Mouse (Mus musculus) bone marrow, adult 2 months (tissue): ENCODE measurements around the gene Arhgef19.

Experiments
- CTCF ChIP-seq: fragments of 200-500 bp; IDR thresholded peaks from 2 replicates; pipeline ENCODE4 v1.5.1; 2011; ENCODE audit warnings: low read length, control low read depth; ENCODE audit not compliant: control insufficient read depth, insufficient read depth
- POLR2A ChIP-seq: fragments of 200-500 bp; IDR thresholded peaks from 2 replicates; pipeline ENCODE4 v1.6.1; 2011; ENCODE audit warnings: low read depth, mild to moderate bottlenecking, control low read depth, low read length, borderline replicate concordance; ENCODE audit not compliant: control insufficient read depth

- TF ChIP-seq CTCF (no peak), POLR2A (no peak)
Measured at GRCm38 (mm10) chr4:141300196-141300595, 60.9 kb downstream of the Arhgef19 start.
